ENCODE assay signal across 12 mouse cellular contexts in the genomic region with DNA sequence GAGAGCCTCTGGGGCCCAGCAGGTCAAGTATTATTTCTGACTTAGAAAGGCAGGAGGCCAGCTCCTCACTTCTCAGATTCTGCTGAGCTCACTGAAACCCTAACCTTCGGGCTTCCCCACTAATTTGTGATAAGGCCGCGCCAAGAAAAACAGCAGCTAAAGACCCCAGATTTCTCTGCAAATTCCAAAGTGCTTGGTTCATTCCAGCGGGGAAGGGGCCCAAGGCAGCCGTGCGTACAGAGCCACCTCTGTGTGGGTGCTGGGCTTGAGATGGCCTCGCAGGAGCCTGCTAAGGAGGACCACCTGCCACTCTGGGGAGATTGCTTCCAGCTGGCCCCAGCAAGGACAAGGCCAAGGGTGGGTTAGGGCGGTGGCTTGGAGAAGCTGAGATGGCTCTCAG.
DNase-seq lines count a peak whose midpoint lies in the region; ATAC-seq and TF ChIP-seq lines count a peak whose summit lies in the region.
"Had no signal": no experiment of that assay in that cellular context is flagged by ENCODE, and none has a peak within 500 bp of the region (broad histone marks: within the 10 kb centered on the region; RNA-seq: fewer than 3 reads in every experiment).

No protein-coding gene starts in this region.

- no peak overlapping the region for H3K9ac ChIP-seq in forebrain, embryonic 15.5 days (replicated peaks)
- no peak overlapping the region for H3K9ac ChIP-seq in liver, postnatal 0 days (replicated peaks)
- no peak overlapping the region for H3K9ac ChIP-seq in heart, embryonic 15.5 days
- H3K9ac ChIP-seq in hindbrain, embryonic 14.5 days: no peak overlapping the region
- H3K9ac ChIP-seq: neural tube, embryonic 12.5 days had no signal

- no peak for TF ChIP-seq CTCF in liver, postnatal 0 days (IDR thresholded peaks at IDR 0.05; ENCODE audit: low read depth)

- TF ChIP-seq EP300 in liver, postnatal 0 days (IDR thresholded peaks at IDR 0.05; ENCODE audit: low read depth): no peak

- no peaks in the 10 kb centered on the region for H3K36me3 ChIP-seq in forebrain, embryonic 10.5 days (replicated peaks)
- H3K36me3 ChIP-seq in forebrain, embryonic 15.5 days: no peaks in the 10 kb centered on the region
- H3K36me3 ChIP-seq in liver, postnatal 0 days (replicated peaks; ENCODE audit: insufficient read depth, low read length): no peaks in the 10 kb centered on the region
- no peaks in the 10 kb centered on the region for H3K36me3 ChIP-seq in heart, embryonic 15.5 days
- no peaks in the 10 kb centered on the region for H3K36me3 ChIP-seq in myocyte (ENCODE audit: control insufficient read depth, insufficient read depth)
- no peaks in the 10 kb centered on the region for H3K36me3 ChIP-seq in hindbrain, embryonic 14.5 days (replicated peaks; ENCODE audit: control insufficient read depth, insufficient read depth)
- H3K36me3 ChIP-seq: neural tube, embryonic 12.5 days had no signal

- TF ChIP-seq POLR2A in myocyte (IDR thresholded peaks at IDR 0.05; ENCODE audit: insufficient read length, low read depth): no peak

- no peak overlapping the region for H3ac ChIP-seq in myocyte (ENCODE audit: control insufficient read depth, insufficient read length)

- H3K9me3 ChIP-seq in forebrain, embryonic 10.5 days: no peaks in the 10 kb centered on the region
- H3K9me3 ChIP-seq in forebrain, embryonic 15.5 days: no peaks in the 10 kb centered on the region
- no peaks in the 10 kb centered on the region for H3K9me3 ChIP-seq in liver, postnatal 0 days (ENCODE audit: low read length)
- H3K9me3 ChIP-seq in heart, embryonic 15.5 days (replicated peaks): no peaks in the 10 kb centered on the region
- no peaks in the 10 kb centered on the region for H3K9me3 ChIP-seq in hindbrain, embryonic 14.5 days (ENCODE audit: control insufficient read depth, low read length)
- H3K9me3 ChIP-seq: neural tube, embryonic 12.5 days had no signal

- no peak overlapping the region for H3K4me3 ChIP-seq in forebrain, embryonic 10.5 days
- H3K4me3 ChIP-seq in forebrain, embryonic 15.5 days: no peak overlapping the region
- H3K4me3 ChIP-seq in liver, postnatal 0 days (ENCODE audit: low read depth, low read length): no peak overlapping the region
- H3K4me3 ChIP-seq in heart, embryonic 15.5 days: no peak overlapping the region
- no peak overlapping the region for H3K4me3 ChIP-seq in myocyte
- H3K4me3 ChIP-seq in hindbrain, embryonic 14.5 days (replicated peaks; ENCODE audit: low read length): no peak overlapping the region
- H3K4me3 ChIP-seq: neural tube, embryonic 12.5 days had no signal

- 78% methylated on average over 8 of the region's 8 CpGs for WGBS in forebrain, embryonic 10.5 days
- WGBS in forebrain, embryonic 15.5 days: 83% methylated on average over 8 of the region's 8 CpGs
- 72% methylated on average over 8 of the region's 8 CpGs for WGBS in liver, postnatal 0 days (ENCODE audit: insufficient replicate concordance)
- 21% methylated on average over 8 of the region's 8 CpGs for WGBS in heart, embryonic 15.5 days
- WGBS in hindbrain, embryonic 14.5 days: 84% methylated on average over 8 of the region's 8 CpGs

- H3K79me2 ChIP-seq in myocyte (ENCODE audit: control insufficient read depth, insufficient read depth): no peaks in the 10 kb centered on the region

- DNase-seq in forebrain, embryonic 10.5 days (ENCODE audit: extremely low spot score, low spot score): no peak
- DNase-seq in liver: peak; percentile 16
- no peak for DNase-seq in liver, postnatal 0 days
- DNase-seq in hindbrain, embryonic 14.5 days (ENCODE audit: low spot score): no peak
- no peak for DNase-seq in testis, postnatal 14 days (ENCODE audit: low spot score)
- DNase-seq: layer of hippocampus, postnatal 36 days had no signal

- 0 out of 2 replicates have a peak overlapping the region, but pooled peaks have one; percentile 9 for H3K27ac ChIP-seq in forebrain, embryonic 10.5 days
- H3K27ac ChIP-seq in forebrain, embryonic 15.5 days (replicated peaks): no peak overlapping the region
- no peak overlapping the region for H3K27ac ChIP-seq in liver, postnatal 0 days (ENCODE audit: low read depth)
- peak overlapping the region; percentile 28 for H3K27ac ChIP-seq in heart, embryonic 15.5 days
- no peak overlapping the region for H3K27ac ChIP-seq in hindbrain, embryonic 14.5 days
- H3K27ac ChIP-seq: neural tube, embryonic 12.5 days had no signal

- H3K4me2 ChIP-seq in forebrain, embryonic 15.5 days (replicated peaks): no peak overlapping the region
- H3K4me2 ChIP-seq in liver, postnatal 0 days (ENCODE audit: low read depth, low read length): no peak overlapping the region
- no peak overlapping the region for H3K4me2 ChIP-seq in heart, embryonic 15.5 days
- H3K4me2 ChIP-seq in myocyte (ENCODE audit: low read depth): no peak overlapping the region
- H3K4me2 ChIP-seq in hindbrain, embryonic 14.5 days (replicated peaks): no peak overlapping the region
- H3K4me2 ChIP-seq: midbrain, embryonic 11.5 days; neural tube, embryonic 12.5 days had no signal

- no peak for ATAC-seq in forebrain, embryonic 15.5 days (replicated peaks)
- ATAC-seq in liver, postnatal 0 days: no peak
- peak; percentile 47; the same call in 1 of the 2 replicates for ATAC-seq in heart, embryonic 15.5 days (replicated peaks; ENCODE audit: insufficient number of reproducible peaks, insufficient read depth, low FRiP score, low read depth)
- no peak for ATAC-seq in hindbrain, embryonic 14.5 days (ENCODE audit: low FRiP score)
- ATAC-seq: forebrain, embryonic 14.5 days had no signal

- peaks cover 10% of the 10 kb centered on the region for H3K4me1 ChIP-seq in forebrain, embryonic 10.5 days
- H3K4me1 ChIP-seq in forebrain, embryonic 15.5 days: no peaks in the 10 kb centered on the region
- peaks cover 2% of the 10 kb centered on the region; the same call in 1 of the 2 replicates for H3K4me1 ChIP-seq in liver, postnatal 0 days (ENCODE audit: insufficient read depth)
- H3K4me1 ChIP-seq in heart, embryonic 15.5 days (replicated peaks): peaks cover 23% of the 10 kb centered on the region
- H3K4me1 ChIP-seq in hindbrain, embryonic 14.5 days (replicated peaks; ENCODE audit: control insufficient read depth, insufficient read depth, low read length): no peaks in the 10 kb centered on the region

- peaks cover 40% of the 10 kb centered on the region for H3K27me3 ChIP-seq in forebrain, embryonic 10.5 days (ENCODE audit: poor library complexity, severe bottlenecking)
- peaks cover 3% of the 10 kb centered on the region; the same call in 1 of the 2 replicates for H3K27me3 ChIP-seq in forebrain, embryonic 15.5 days
- H3K27me3 ChIP-seq in liver, postnatal 0 days (ENCODE audit: insufficient read depth, low read length): no peaks in the 10 kb centered on the region
- no peaks in the 10 kb centered on the region for H3K27me3 ChIP-seq in heart, embryonic 15.5 days
- peaks cover 3% of the 10 kb centered on the region for H3K27me3 ChIP-seq in myocyte (ENCODE audit: control insufficient read depth, insufficient read depth, insufficient read length)
- H3K27me3 ChIP-seq in hindbrain, embryonic 14.5 days (ENCODE audit: control insufficient read depth, insufficient read depth, low read length): no peaks in the 10 kb centered on the region
- H3K27me3 ChIP-seq: neural tube, embryonic 12.5 days had no signal

TF ChIP-seq in myocyte, 11 proteins besides CTCF, POLR2A, EP300 and RAD21:
- TF ChIP-seq TCF3 (IDR thresholded peaks at IDR 0.05; ENCODE audit: insufficient read length, low read depth) (no peak), REST (IDR thresholded peaks at IDR 0.05; ENCODE audit: insufficient read depth, insufficient read length) (no peak), MAX (IDR thresholded peaks at IDR 0.05; ENCODE audit: low read depth) (no peak), POLR2AphosphoS2 (IDR thresholded peaks at IDR 0.05; ENCODE audit: insufficient read length, low read depth) (no peak), MYOD1 (IDR thresholded peaks at IDR 0.05; ENCODE audit: control insufficient read depth in 1 of 3, insufficient read length in 2 of 3, low read depth in 2 of 3) (no peak), USF1 (IDR thresholded peaks at IDR 0.05; ENCODE audit: low read depth) (no peak), MYOG (IDR thresholded peaks at IDR 0.05; ENCODE audit: control insufficient read depth in 1 of 3, insufficient read depth in 1 of 3, insufficient read length in 2 of 3, low read depth in 2 of 3) (peak in 2 of 3 experiments; percentile 27 to 55), TCF12 (IDR thresholded peaks at IDR 0.05; ENCODE audit: insufficient read depth, poor library complexity, severe bottlenecking) (no peak)

Comparison
In these comparisons a context has a peak if more than half of its experiments do, and no peak if none do; other contexts are left out.
1. H3K27ac ChIP-seq: peak in forebrain, embryonic 10.5 days (single experiment) and heart, embryonic 15.5 days (single experiment); none in forebrain, embryonic 15.5 days (single experiment), liver, postnatal 0 days (single experiment) and hindbrain, embryonic 14.5 days (single experiment).